Mouse (Mus musculus): ENCODE data around the gene Neo1.

The Neo1 gene

GRCm38 (mm10) chr9:58854931-58855330 lies 181.3 kb downstream of the Neo1 start:
- DNase-seq, result no peak

DNA sequence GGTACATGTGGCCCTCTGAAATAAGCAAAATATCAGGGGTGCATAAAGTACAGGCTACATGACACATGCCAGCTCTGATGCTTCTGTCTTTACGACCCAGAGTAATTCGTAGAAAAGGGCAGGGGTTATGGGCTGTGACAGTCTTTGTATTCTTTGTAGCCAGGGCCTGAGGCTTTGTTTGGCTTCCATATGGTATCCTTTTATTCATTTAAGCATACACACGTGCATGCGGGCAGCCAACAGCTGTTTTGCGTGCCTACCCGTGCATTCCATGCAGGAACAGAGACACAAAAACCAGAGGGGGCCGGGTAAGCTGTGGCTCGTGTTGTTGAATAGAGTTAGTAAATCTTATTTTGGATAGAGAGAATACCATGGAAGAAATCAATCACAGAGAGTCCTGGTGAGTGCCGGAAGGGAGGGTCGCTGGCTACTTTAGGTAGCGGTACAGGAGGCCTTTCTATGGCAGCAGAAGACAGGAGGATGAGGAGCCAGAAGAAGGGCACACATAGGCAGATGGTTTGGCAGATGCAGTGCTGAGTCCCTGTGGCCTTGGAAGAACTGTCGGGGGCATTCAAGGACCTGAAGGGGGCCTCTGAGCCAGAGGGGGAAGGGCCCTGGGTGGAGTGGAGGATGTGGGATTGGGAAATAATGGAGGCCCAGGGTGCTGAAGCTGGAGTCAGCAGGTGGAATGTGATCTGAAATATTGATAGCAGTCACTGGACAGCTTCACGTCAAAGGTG lies 186.5 kb downstream of the Neo1 start:
- no peak for DNase-seq

DNA sequence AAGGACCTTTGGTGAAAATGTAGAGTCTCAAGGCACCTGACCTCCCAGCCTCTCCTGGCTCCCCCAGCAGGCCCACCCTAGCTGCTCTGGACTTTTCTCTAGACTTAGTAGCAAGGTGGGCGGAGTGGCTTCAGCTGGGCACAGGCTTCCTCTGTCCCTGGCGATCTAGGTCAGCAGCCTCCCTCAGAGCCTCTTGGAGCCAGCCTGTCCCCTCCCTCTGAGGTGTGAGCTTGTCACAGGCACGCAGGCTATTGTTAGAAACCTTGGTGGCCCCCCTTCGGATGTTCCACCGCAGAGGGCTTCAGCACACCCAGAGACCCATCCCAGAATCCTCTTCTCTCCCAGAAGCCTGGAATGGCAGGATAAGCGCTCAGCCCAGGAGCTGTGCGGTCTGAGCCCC lies 188.6 kb downstream of the Neo1 start:
- DNase-seq, result no peak

GRCm38 (mm10) chr9:58847008-58847407 lies 189.2 kb downstream of the Neo1 start:
- DNase-seq, result no peak

DNA sequence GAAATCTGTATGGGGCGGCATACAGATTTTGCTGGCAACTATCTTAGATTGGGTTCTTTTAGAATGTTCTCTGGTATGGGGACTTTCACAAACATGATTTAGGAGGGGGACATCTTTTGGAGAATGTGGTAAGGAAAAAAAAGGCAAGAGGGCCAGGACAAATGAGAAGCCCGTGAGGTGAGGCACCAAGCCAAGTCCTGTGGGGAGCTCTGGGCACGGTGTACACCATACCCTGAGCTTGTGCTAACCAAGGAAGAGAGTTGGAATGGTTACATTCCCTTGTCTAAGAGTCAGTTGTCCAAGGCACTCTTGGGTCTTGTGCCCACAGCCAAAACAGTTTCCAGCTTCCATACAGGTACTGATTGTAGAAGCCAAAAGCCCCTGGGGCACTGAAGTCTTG lies 191.6 kb downstream of the Neo1 start:
- DNase-seq, result no peak

GRCm38 (mm10) chr9:58841655-58842054 lies 194.6 kb downstream of the Neo1 start:
- peak; percentile 27 for DNase-seq

DNA sequence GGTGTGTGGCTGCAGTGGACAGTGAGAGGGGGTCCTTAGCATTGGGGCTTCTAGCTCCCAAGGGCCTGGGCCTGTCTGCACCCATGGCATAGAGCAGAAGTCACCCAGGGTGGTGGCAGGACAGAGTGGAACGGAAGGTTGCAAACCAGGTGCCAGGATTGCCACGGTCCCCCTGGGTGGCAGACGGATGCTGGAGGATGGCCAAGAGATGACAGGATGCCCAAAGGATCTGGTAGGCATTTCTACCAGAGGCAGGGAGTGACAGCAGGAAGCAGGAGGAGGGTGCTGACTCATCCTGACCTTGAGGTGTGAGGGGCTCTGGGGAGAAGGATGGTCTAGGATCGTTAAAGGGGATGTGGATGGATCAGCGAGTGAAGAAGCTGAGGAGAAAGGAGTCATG lies 197.7 kb downstream of the Neo1 start:
- DNase-seq, result peak; percentile 22

- DNase-seq, result no peak
These were observed 199.1 kb downstream of the Neo1 start for GRCm38 (mm10) chr9:58837174-58837573.

DNA sequence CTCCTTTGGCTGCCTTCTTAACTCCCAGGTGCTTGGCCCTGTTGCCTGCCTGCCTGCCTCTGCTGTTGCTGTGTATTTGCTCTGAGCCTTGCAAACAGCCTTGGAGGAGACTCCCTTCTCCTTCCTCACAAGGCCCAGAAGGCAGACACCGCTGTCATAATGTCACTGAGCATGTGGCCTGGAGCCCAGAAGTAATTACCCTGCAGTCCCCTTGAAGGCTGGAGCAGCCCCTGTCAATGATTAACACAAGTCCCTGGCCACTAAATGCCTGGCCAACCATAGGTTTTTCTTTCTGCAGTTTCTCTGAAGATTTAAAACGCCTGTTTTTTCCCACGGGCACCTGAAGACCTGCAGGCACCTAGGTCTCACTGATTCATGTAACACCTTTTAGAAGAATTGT lies 203.3 kb downstream of the Neo1 start:
- no peak for DNase-seq

- DNase-seq, result no peak
These were observed 206.6 kb downstream of the Neo1 start for GRCm38 (mm10) chr9:58829627-58830026.

All from cerebellum, adult 9-11 months (tissue).